Mouse (Mus musculus): ENCODE data around the gene Map3k20. TPM values are rescaled to one million over a fixed set of nuclear protein-coding genes. Genes with fewer than 3 reads are reported as not detected.

Map3k20 gene
- polyA plus RNA-seq (2012; rRNA removed): 20.3 and 35.9 TPM in 2 replicates

DNA sequence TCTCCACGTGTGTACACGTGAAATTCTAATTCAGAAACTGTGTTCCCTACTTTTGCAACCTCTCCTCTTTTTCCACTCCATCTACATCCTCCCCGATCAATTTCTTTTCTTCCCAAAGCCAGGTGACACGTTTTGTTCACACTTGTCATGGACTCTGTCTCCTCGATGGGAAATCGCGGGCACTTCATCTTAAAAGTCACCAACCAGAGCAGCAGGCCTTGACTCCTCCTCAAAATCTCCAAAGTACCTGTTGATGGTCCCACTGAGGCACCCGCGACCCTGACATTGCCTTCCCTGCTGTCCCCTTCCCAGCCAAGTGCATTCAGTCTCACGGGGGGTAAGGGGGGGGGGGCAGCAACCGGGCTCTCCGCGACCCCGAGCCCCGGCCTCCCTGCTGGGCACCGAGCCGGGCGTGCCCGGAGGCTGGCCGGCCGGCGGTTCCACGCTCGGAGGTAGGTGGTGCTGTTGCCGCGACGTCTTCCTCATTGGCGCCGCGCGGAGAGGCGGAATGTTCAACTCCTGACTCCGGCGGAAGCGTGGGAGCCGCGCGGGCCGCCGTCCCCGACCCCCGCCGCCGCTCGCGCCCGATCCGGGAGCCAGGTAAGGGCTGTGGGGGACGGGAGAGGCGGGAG is at the start of gene Map3k20:
TSS of gene Map3k20 (plus strand) at position 382 of the 632 bp plus-strand sequence.
- no peak for TF ChIP-seq CTCF (IDR thresholded peaks at IDR 0.05; ENCODE audit: insufficient read depth, low read length)
- TF ChIP-seq POLR2A (IDR thresholded peaks at IDR 0.05; ENCODE audit: borderline replicate concordance, extremely low read depth, low read depth, low read length): no peak

DNA sequence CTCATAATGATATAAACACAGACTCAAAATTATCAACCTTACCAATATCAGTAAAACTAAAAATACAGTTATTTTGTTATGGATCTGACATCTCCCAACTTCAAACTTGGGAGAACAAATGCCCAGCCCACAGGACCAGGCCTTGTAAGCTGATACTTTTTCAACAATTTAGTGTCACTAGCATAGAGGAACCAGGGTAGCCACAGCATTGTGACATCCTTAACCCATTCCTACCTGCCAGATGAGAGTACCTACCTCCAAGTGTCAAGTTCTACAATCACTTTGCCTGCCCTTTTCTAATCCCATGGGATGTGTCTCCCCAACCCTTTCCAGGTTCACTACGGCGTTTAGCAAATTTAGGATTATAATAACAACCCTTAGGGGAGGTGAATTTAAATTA is 47.0 kb upstream of the Map3k20 start:
- no peak for DNase-seq
- H3K4me1 ChIP-seq (ENCODE audit: control insufficient read depth, insufficient read depth, low read length): no peaks in the 10 kb centered on the region
- TF ChIP-seq CTCF (IDR thresholded peaks at IDR 0.05; ENCODE audit: insufficient read depth, low read length): no peak
- TF ChIP-seq POLR2A (IDR thresholded peaks at IDR 0.05; ENCODE audit: borderline replicate concordance, extremely low read depth, low read depth, low read length): no peak
- H3K4me3 ChIP-seq (replicated peaks; ENCODE audit: extremely low read depth, low read depth, low read length): no peak overlapping the region
- WGBS: 97% methylated on average over 2 of the region's 2 CpGs

More for the DNA sequence above, at the start of gene Map3k20:
- peak; percentile 81 for DNase-seq
- peak within 1 kb of the TSS; percentile 81 for H3K4me3 ChIP-seq (replicated peaks; ENCODE audit: extremely low read depth, low read depth, low read length)
- WGBS: 3% methylated on average over 50 of the region's 50 CpGs
- peaks cover 5% of the 10 kb centered on the region for H3K4me1 ChIP-seq (ENCODE audit: control insufficient read depth, insufficient read depth, low read length)

DNA sequence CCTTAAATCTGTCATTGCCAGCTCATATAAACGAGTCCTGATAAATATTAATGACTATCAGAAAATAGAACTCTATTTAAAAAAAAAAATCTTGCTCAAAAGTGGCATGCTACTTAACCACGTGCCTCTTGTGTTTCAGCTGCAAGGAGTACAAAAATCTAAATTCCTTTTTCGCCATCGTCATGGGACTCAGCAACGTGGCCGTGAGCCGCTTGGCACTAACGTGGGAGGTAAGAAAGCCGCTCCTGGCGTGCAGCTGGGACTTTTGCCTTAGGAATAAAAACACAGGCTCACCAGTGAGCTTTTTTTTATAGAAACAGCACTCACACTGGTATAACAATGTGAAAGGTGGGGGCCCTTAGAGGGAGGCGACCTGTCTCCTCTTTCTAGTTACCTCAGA is 46.5 kb upstream of the Map3k20 start:
- WGBS: 81% methylated on average over 11 of the region's 11 CpGs
- no peaks in the 10 kb centered on the region for H3K4me1 ChIP-seq (ENCODE audit: control insufficient read depth, insufficient read depth, low read length)
- no peak for TF ChIP-seq POLR2A (IDR thresholded peaks at IDR 0.05; ENCODE audit: borderline replicate concordance, extremely low read depth, low read depth, low read length)
- TF ChIP-seq CTCF (IDR thresholded peaks at IDR 0.05; ENCODE audit: insufficient read depth, low read length): no peak
- no peak for DNase-seq
- no peak overlapping the region for H3K4me3 ChIP-seq (replicated peaks; ENCODE audit: extremely low read depth, low read depth, low read length)

DNA sequence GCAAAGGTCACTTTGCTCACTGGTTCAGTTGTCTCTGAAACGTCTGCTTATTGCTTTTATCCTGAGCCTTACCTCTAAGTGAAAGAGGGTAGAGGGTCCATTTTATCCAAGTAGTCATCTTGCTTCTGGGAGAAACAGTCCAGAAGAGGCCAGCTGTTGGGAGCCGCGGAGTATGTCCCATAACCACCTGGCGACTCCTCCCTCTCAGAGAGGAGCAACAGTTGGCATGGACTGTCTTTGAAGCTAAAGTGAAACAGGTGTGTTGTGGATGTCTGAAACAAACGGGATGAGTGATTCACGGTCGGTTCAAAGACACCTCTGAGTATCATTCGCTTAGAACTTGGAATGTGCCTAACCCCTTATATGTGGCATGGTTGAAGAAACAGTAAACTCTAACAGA is 46.0 kb upstream of the Map3k20 start:
- no peak for TF ChIP-seq CTCF (IDR thresholded peaks at IDR 0.05; ENCODE audit: insufficient read depth, low read length)
- TF ChIP-seq POLR2A (IDR thresholded peaks at IDR 0.05; ENCODE audit: borderline replicate concordance, extremely low read depth, low read depth, low read length): no peak
- no peak for DNase-seq
- WGBS: 84% methylated on average over 8 of the region's 8 CpGs
- H3K4me1 ChIP-seq (ENCODE audit: control insufficient read depth, insufficient read depth, low read length): no peaks in the 10 kb centered on the region
- H3K4me3 ChIP-seq (replicated peaks; ENCODE audit: extremely low read depth, low read depth, low read length): no peak overlapping the region

DNA sequence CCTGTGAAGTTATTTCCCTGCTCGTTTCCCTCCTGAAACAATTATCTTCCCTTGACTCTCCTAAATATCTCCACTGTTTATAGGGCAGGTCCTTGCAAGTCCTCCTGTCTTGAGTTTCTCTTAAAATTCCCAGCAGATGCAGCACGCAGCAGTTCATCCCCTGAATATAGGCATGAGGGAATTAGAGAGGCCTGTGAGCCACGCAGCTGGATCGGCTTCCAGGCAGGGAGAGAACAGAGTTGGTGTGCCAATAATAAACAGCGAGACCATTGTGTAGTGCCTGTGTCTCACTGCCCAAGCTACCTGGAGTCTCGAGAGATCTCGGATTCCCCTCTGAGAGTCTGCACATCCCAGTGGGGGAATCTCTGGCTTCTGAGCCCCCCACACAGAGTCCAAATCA is 45.4 kb upstream of the Map3k20 start:
- H3K4me1 ChIP-seq (ENCODE audit: control insufficient read depth, insufficient read depth, low read length): no peaks in the 10 kb centered on the region
- DNase-seq: no peak
- no peak for TF ChIP-seq POLR2A (IDR thresholded peaks at IDR 0.05; ENCODE audit: borderline replicate concordance, extremely low read depth, low read depth, low read length)
- TF ChIP-seq CTCF (IDR thresholded peaks at IDR 0.05; ENCODE audit: insufficient read depth, low read length): no peak
- H3K4me3 ChIP-seq (replicated peaks; ENCODE audit: extremely low read depth, low read depth, low read length): no peak overlapping the region
- WGBS: 81% methylated on average over 7 of the region's 7 CpGs

DNA sequence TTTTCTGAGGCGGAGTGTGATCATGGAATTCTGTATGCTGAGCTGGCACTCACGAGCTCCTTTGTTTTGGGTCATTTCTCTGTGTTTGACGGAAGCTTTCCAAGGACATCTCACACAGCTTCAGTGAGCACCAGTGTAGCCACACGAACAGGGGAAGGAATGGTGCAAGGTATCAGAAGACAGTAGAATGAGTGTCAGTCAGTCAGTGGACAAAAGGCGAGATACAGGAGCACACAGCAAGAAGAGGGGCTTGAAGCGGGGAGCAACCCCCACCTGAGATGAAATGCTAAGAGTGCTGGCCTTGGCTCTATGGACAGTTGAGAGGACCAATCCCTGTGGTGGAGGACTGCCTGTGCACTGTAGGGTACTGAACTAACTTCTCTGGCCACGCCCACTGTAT is 44.7 kb upstream of the Map3k20 start:
- WGBS: 87% methylated on average over 7 of the region's 7 CpGs
- Histone ChIP-seq H3K4me3 (replicated peaks; ENCODE audit: extremely low read depth, low read depth, low read length) (no peak overlapping the region), H3K4me1 (ENCODE audit: control insufficient read depth, insufficient read depth, low read length) (no peaks in the 10 kb centered on the region)
- TF ChIP-seq CTCF (IDR thresholded peaks at IDR 0.05; ENCODE audit: insufficient read depth, low read length) (no peak), POLR2A (IDR thresholded peaks at IDR 0.05; ENCODE audit: borderline replicate concordance, extremely low read depth, low read depth, low read length) (no peak)
- DNase-seq: no peak

DNA sequence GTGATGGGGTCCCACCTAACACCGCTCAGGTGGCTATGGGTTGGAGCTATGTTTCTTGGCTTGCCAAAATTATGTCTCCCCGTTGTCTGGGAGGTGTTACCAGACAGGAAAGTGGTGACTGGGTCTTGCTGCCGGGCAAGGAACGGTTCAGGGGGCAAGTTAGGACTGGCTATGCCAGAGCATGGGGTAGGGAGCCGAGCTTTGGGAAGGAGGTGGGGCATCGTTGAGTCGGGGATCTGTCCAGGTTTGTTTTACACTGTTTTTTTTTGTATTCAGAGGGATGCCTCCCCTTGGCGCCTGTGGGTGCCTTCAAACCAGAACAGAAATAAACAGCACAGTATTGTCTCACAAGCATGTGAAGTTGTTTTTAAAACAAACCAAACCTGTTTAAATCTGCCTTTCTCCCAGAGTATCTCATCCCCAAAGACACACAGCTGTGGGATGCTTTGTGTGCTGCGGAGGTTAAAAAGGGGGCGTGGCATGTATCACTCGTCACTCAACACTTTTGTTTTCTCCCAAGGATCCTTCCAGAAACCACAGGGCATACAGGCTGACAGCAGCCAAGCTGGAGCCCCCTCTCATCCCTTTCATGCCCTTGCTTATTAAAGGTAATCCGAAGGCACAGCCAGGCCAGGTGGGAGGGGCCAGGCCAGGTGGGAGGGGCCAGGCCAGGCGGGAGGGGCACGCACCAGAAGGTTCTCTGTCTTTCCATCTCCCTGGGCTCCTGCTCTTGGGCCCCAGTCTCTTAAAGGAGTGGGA is 43.5 kb upstream of the Map3k20 start:
- 52% methylated on average over 14 of the region's 14 CpGs for WGBS
- peak overlapping the region; percentile 27 for H3K4me3 ChIP-seq (replicated peaks; ENCODE audit: extremely low read depth, low read depth, low read length)

DNA sequence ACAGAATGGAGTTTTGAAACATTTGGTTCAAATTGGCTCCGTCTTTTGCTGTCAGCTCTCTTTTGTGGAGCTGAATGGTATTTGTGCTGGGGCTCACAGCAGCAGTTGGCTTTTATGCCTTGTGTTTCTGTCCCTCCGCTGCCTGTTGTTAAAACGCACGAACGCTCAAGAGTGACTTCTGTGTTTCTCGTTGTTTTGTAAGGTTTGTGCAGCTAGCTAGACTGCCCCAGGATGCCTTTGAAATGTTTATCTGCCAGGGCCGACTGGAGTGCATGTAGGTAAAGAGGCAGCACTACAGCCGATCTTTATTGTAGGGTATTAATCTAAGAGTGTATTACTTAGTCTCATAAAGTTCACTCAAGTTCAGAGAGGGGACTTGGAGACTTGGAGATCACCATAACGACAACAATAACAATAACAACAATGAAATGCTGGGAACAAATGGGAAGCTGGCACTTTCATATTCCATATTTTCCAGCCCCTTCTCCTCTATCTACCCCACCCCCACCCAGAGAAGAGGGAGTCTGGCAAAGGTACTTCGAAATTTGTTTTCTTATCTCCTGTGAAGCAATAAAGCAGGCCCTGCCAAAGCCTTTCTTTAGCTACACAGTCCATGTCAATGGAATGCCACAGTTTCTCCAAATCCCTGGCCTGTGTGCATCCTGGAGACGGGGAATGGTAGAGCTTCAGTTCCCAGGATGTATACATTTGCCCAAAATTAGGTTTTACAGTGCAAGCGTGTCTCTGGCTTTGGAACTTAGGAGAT is 42.3 kb upstream of the Map3k20 start:
- TF ChIP-seq POLR2A (IDR thresholded peaks at IDR 0.05; ENCODE audit: borderline replicate concordance, extremely low read depth, low read depth, low read length) (no peak), CTCF (IDR thresholded peaks at IDR 0.05; ENCODE audit: insufficient read depth, low read length) (no peak)
- DNase-seq: no peak
- Histone ChIP-seq H3K4me1 (ENCODE audit: control insufficient read depth, insufficient read depth, low read length) (no peaks in the 10 kb centered on the region), H3K4me3 (replicated peaks; ENCODE audit: extremely low read depth, low read depth, low read length) (no peak overlapping the region)
- WGBS: 60% methylated on average over 12 of the region's 12 CpGs

More for the DNA sequence above, 43.5 kb upstream of the Map3k20 start:
- no peak for DNase-seq
- TF ChIP-seq CTCF (IDR thresholded peaks at IDR 0.05; ENCODE audit: insufficient read depth, low read length) (no peak), POLR2A (IDR thresholded peaks at IDR 0.05; ENCODE audit: borderline replicate concordance, extremely low read depth, low read depth, low read length) (no peak)
- H3K4me1 ChIP-seq (ENCODE audit: control insufficient read depth, insufficient read depth, low read length): no peaks in the 10 kb centered on the region

DNA sequence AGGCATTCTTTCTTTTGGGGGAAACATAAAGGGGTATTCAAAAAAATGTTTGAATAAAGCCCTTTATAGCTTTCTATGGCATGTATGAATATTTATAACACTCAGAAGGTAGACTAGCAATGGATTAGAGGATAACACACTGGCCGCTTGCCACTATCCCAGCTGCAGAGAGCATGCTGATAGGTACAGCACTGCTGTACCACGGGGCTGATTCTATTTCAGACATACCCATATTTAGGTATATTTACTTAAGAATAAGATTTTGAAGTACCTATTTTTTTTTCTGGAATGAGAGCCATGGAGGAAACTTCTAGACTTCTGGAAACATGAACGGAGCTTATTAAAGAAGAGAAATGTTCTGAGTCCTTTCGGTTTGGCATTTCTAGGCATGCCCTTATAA is 39.8 kb upstream of the Map3k20 start:
- 63% methylated on average over 4 of the region's 4 CpGs for WGBS
- DNase-seq: no peak
- no peak for TF ChIP-seq CTCF (IDR thresholded peaks at IDR 0.05; ENCODE audit: insufficient read depth, low read length)
- TF ChIP-seq POLR2A (IDR thresholded peaks at IDR 0.05; ENCODE audit: borderline replicate concordance, extremely low read depth, low read depth, low read length): no peak
- no peak overlapping the region for H3K4me3 ChIP-seq (replicated peaks; ENCODE audit: extremely low read depth, low read depth, low read length)
- no peaks in the 10 kb centered on the region for H3K4me1 ChIP-seq (ENCODE audit: control insufficient read depth, insufficient read depth, low read length)

Data from lung, adult 2 months (tissue).